24 mouse cellular contexts compared by ENCODE assay signal in genomic region chr7:109523304-109523703, GRCm38 (mm10). TPM values are rescaled to one million over a fixed set of nuclear protein-coding genes. Genes with fewer than 3 reads are reported as not detected.
DNase-seq lines count a peak whose midpoint lies in the region; ATAC-seq and TF ChIP-seq lines count a peak whose summit lies in the region.
"Had no signal": no experiment of that assay in that cellular context is flagged by ENCODE, and none has a peak within 500 bp of the region (broad histone marks: within the 10 kb centered on the region; RNA-seq: fewer than 3 reads in every experiment).

No protein-coding gene starts in this region.

- DNase-seq in forebrain, embryonic 14.5 days (ENCODE audit: low spot score): no peak
- DNase-seq in forebrain, postnatal 0 days: no peak
- no peak for DNase-seq in liver, embryonic 11.5 days (ENCODE audit: low spot score)
- DNase-seq in liver: no peak
- DNase-seq in ES-E14 (ENCODE audit: low read depth, low spot score): no peak
- DNase-seq in spleen, postnatal 36 days (ENCODE audit: low spot score in 2 of 2): no peak
- DNase-seq in ovary, postnatal 14 days (ENCODE audit: low spot score): no peak
- DNase-seq: adrenal gland, postnatal 14 days; cerebellum, adult 9-10 months; heart, adult 18-20 months; kidney, adult 11 months; kidney, postnatal 14 days; spleen, adult 18-20 months; thymus, postnatal 36 days had no signal

- peaks cover 10% of the 10 kb centered on the region for H3K4me1 ChIP-seq in forebrain, embryonic 14.5 days (ENCODE audit: control insufficient read depth, insufficient read depth, low read length)
- H3K4me1 ChIP-seq in forebrain, postnatal 0 days (ENCODE audit: insufficient read depth): peaks cover 7% of the 10 kb centered on the region
- H3K4me1 ChIP-seq in liver, embryonic 11.5 days (replicated peaks; ENCODE audit: control insufficient read depth, insufficient read depth, low read length): peaks cover 8% of the 10 kb centered on the region
- H3K4me1 ChIP-seq in ES-E14 (ENCODE audit: control insufficient read depth in 2 of 2, insufficient read depth in 2 of 2, low read length in 2 of 2, poor library complexity in 1 of 2): peaks cover 0 to 2% of the 10 kb centered on the region in 2 experiments; a peak in 1 of 4 replicates
- H3K4me1 ChIP-seq in liver, embryonic 12.5 days: peaks cover 32% of the 10 kb centered on the region

- H3K9ac ChIP-seq in forebrain, embryonic 14.5 days (ENCODE audit: low read length): no peak overlapping the region
- no peak overlapping the region for H3K9ac ChIP-seq in forebrain, postnatal 0 days
- H3K9ac ChIP-seq in liver, embryonic 11.5 days (ENCODE audit: low read depth, low read length): no peak overlapping the region; the same call in 1 of the 2 replicates
- H3K9ac ChIP-seq in ES-E14 (ENCODE audit: insufficient read depth, low read depth, low read length, poor library complexity, severe bottlenecking): no peak overlapping the region
- H3K9ac ChIP-seq in liver, embryonic 12.5 days: no peak overlapping the region
- H3K9ac ChIP-seq: forebrain, embryonic 15.5 days; heart, embryonic 15.5 days; lung, embryonic 15.5 days; stomach, embryonic 15.5 days had no signal

- 60% methylated on average over 2 of the region's 2 CpGs for WGBS in forebrain, embryonic 14.5 days
- WGBS in forebrain, postnatal 0 days: 64% methylated on average over 2 of the region's 2 CpGs
- WGBS in liver, embryonic 11.5 days: 55% methylated on average over 2 of the region's 2 CpGs
- WGBS in liver, embryonic 12.5 days (ENCODE audit: insufficient replicate concordance): 69% methylated on average over 2 of the region's 2 CpGs

- in situ Hi-C loops in ES-E14 (cut with MboI; ENCODE audit: low sequenced_read_pairs in 2 of 2, unreplicated experiment in 2 of 2): loop anchor here in 1 of 2 experiments (10.0 kb wide), 1 partner anchor 161 kb away; no protein-coding TSS in a partner anchor

- no peaks in the 10 kb centered on the region for H3K27me3 ChIP-seq in forebrain, embryonic 14.5 days (replicated peaks; ENCODE audit: control insufficient read depth, insufficient read depth, low read length)
- no peaks in the 10 kb centered on the region for H3K27me3 ChIP-seq in forebrain, postnatal 0 days (ENCODE audit: insufficient read depth, low read length)
- H3K27me3 ChIP-seq in liver, embryonic 11.5 days (replicated peaks; ENCODE audit: control insufficient read depth, insufficient read depth, low read length): no peaks in the 10 kb centered on the region
- H3K27me3 ChIP-seq in liver, embryonic 12.5 days (replicated peaks): no peaks in the 10 kb centered on the region
- H3K27me3 ChIP-seq: forebrain, embryonic 15.5 days; heart, embryonic 15.5 days; lung, embryonic 15.5 days; Patski; stomach, embryonic 15.5 days had no signal

- peaks cover 62% of the 10 kb centered on the region for H3K36me3 ChIP-seq in forebrain, embryonic 14.5 days (ENCODE audit: control insufficient read depth, insufficient read depth, low read length)
- H3K36me3 ChIP-seq in forebrain, postnatal 0 days (ENCODE audit: insufficient read depth): peaks cover 53% of the 10 kb centered on the region
- peaks cover 45% of the 10 kb centered on the region for H3K36me3 ChIP-seq in liver, embryonic 11.5 days (ENCODE audit: control insufficient read depth, insufficient read depth, low read length)
- H3K36me3 ChIP-seq in ES-E14 (ENCODE audit: control insufficient read depth, insufficient read depth, low read length, poor library complexity, severe bottlenecking): peaks cover 48% of the 10 kb centered on the region
- peaks cover 87% of the 10 kb centered on the region for H3K36me3 ChIP-seq in liver, embryonic 12.5 days

- ATAC-seq in forebrain, embryonic 14.5 days: no peak
- ATAC-seq in forebrain, postnatal 0 days: no peak
- no peak for ATAC-seq in liver, embryonic 11.5 days (replicated peaks; ENCODE audit: low FRiP score)
- ATAC-seq in liver, embryonic 12.5 days: no peak
- ATAC-seq: activated CD4-positive, CD25-positive, alpha-beta regulatory T cell, adult 4 months; forebrain, embryonic 15.5 days; Patski had no signal

- H3K4me2 ChIP-seq in forebrain, embryonic 14.5 days (ENCODE audit: low read length): no peak overlapping the region
- no peak overlapping the region for H3K4me2 ChIP-seq in forebrain, postnatal 0 days (ENCODE audit: low read depth)
- H3K4me2 ChIP-seq in liver, embryonic 11.5 days: no peak overlapping the region
- H3K4me2 ChIP-seq in liver, embryonic 12.5 days: peak overlapping the region; percentile 90; the same call in 1 of the 2 replicates
- H3K4me2 ChIP-seq: forebrain, embryonic 15.5 days; heart, embryonic 15.5 days; lung, embryonic 15.5 days; stomach, embryonic 15.5 days had no signal

- no peak for TF ChIP-seq CTCF in forebrain, postnatal 0 days (IDR thresholded peaks at IDR 0.05; ENCODE audit: low read depth)

- H3K27ac ChIP-seq in forebrain, embryonic 14.5 days (ENCODE audit: low read depth, low read length): peak overlapping the region; percentile 39
- H3K27ac ChIP-seq in forebrain, postnatal 0 days (ENCODE audit: low read depth, low read length): no peak overlapping the region
- H3K27ac ChIP-seq in liver, embryonic 11.5 days (ENCODE audit: low read depth, low read length): peak overlapping the region; percentile 35; the same call in 1 of the 2 replicates
- no peak overlapping the region; the same call in 1 of the 2 replicates for H3K27ac ChIP-seq in ES-E14 (ENCODE audit: insufficient read depth, low read depth, low read length, poor library complexity, severe bottlenecking)
- H3K27ac ChIP-seq in liver, embryonic 12.5 days: peak overlapping the region; percentile 73
- H3K27ac ChIP-seq: left cerebral cortex, adult 2 months; lung, embryonic 15.5 days; stomach, embryonic 15.5 days had no signal

- H3K9me3 ChIP-seq in forebrain, embryonic 14.5 days (replicated peaks; ENCODE audit: control insufficient read depth, low read length): no peaks in the 10 kb centered on the region
- H3K9me3 ChIP-seq in forebrain, postnatal 0 days (ENCODE audit: low read length): no peaks in the 10 kb centered on the region
- H3K9me3 ChIP-seq in liver, embryonic 11.5 days (ENCODE audit: control insufficient read depth, low read length): no peaks in the 10 kb centered on the region
- H3K9me3 ChIP-seq in ES-E14 (ENCODE audit: control insufficient read depth, insufficient read depth, low read depth, low read length): no peaks in the 10 kb centered on the region
- H3K9me3 ChIP-seq in liver, embryonic 12.5 days (replicated peaks): no peaks in the 10 kb centered on the region
- H3K9me3 ChIP-seq: forebrain, embryonic 15.5 days; heart, embryonic 15.5 days; lung, embryonic 15.5 days; stomach, embryonic 15.5 days had no signal

- no peak overlapping the region for H3K4me3 ChIP-seq in forebrain, embryonic 14.5 days (ENCODE audit: low read depth, low read length)
- H3K4me3 ChIP-seq in forebrain, postnatal 0 days (ENCODE audit: low read depth, low read length): no peak overlapping the region
- H3K4me3 ChIP-seq in liver, embryonic 11.5 days (ENCODE audit: low read depth, low read length): no peak overlapping the region
- no peak overlapping the region for H3K4me3 ChIP-seq in ES-E14 (ENCODE audit: insufficient read depth in 1 of 2, low read depth in 1 of 2, low read length in 2 of 2, poor library complexity in 1 of 2, severe bottlenecking in 1 of 2)
- H3K4me3 ChIP-seq in liver, embryonic 12.5 days: no peak overlapping the region
- H3K4me3 ChIP-seq: erythroblast, embryonic 14.5 days; forebrain, embryonic 15.5 days; heart, embryonic 15.5 days; left cerebral cortex, adult 2 months; lung, embryonic 15.5 days; stomach, embryonic 15.5 days had no signal

TF ChIP-seq in ES-E14, 5 proteins besides CTCF, POLR2A, EP300 and RAD21:
- no peak for TF ChIP-seq ZNF384 (IDR thresholded peaks at IDR 0.05; ENCODE audit: low read depth, low read length)
- no peak for TF ChIP-seq HCFC1 (IDR thresholded peaks at IDR 0.05; ENCODE audit: borderline replicate concordance, insufficient read depth, low read length)
- no peak for TF ChIP-seq ZC3H11A (IDR thresholded peaks at IDR 0.05; ENCODE audit: borderline replicate concordance, low read depth, low read length)
- peak; percentile 61; the same call in 1 of the 2 replicates for TF ChIP-seq CHD2 (IDR thresholded peaks at IDR 0.05; ENCODE audit: low read depth, low read length)
- TF ChIP-seq MAFK (IDR thresholded peaks at IDR 0.05; ENCODE audit: insufficient read depth, low read depth, low read length): no peak

RNA-seq across cellular contexts. Expression of gene Rpl27a, which starts 4.4 kb away (rescaled TPM):
- polyA plus RNA-seq in forebrain, embryonic 14.5 days (2014; fragmentation: Nextera tagmentation; extraction: Ambion mirVana): 76.5 and 100 TPM in 2 replicates
- 433 and 606 TPM in 2 replicates for total RNA-seq in forebrain, postnatal 0 days (2014; rRNA removed)
- polyA plus RNA-seq in forebrain, postnatal 0 days (2015; fragmentation: Nextera tagmentation; extraction: Ambion mirVana): 94.1 and 102 TPM in 2 replicates
- polyA plus RNA-seq in liver, embryonic 11.5 days (2014; fragmentation: Nextera tagmentation; extraction: Ambion mirVana): 184 and 208 TPM in 2 replicates
- 1,397 and 1,680 TPM in 2 replicates for total RNA-seq in ES-E14 (2012; rRNA removed)
- 122 and 125 TPM in 2 replicates for polyA plus RNA-seq in liver, embryonic 12.5 days (2016; fragmentation: Nextera tagmentation; extraction: Ambion mirVana)

RNA-seq across cellular contexts. Expression of gene Trim66, which starts 15.4 kb away (rescaled TPM):
- polyA plus RNA-seq in forebrain, embryonic 14.5 days (2014; fragmentation: Nextera tagmentation; extraction: Ambion mirVana): 0.38 TPM in 2 replicates
- 2.3 and 3.9 TPM in 2 replicates for total RNA-seq in forebrain, postnatal 0 days (2014; rRNA removed)
- polyA plus RNA-seq in forebrain, postnatal 0 days (2015; fragmentation: Nextera tagmentation; extraction: Ambion mirVana): 0.34 and 0.41 TPM in 2 replicates
- polyA plus RNA-seq in liver, embryonic 11.5 days (2014; fragmentation: Nextera tagmentation; extraction: Ambion mirVana): 0.01 and 0.11 TPM in 2 replicates
- total RNA-seq in ES-E14 (2012; rRNA removed): 0.32 and 0.62 TPM in 2 replicates
- polyA plus RNA-seq in liver, embryonic 12.5 days (2016; fragmentation: Nextera tagmentation; extraction: Ambion mirVana): 0.04 TPM in 1 of 2 replicates, not detected in the other
- polyA plus RNA-seq: activated CD4-positive, CD25-positive, alpha-beta regulatory T cell, adult 4 months; erythroblast, embryonic 14.5 days; heart, embryonic 15.5 days; limb, embryonic 11.5 days had no signal

Comparison
In these comparisons a context has a peak if more than half of its experiments do, and no peak if none do; other contexts are left out.
1. H3K27ac ChIP-seq: peak in forebrain, embryonic 14.5 days (single experiment), liver, embryonic 11.5 days (single experiment) and liver, embryonic 12.5 days (single experiment); none in forebrain, postnatal 0 days (single experiment) and ES-E14 (single experiment).